Mouse (Mus musculus) heart, adult 11 months (tissue): ENCODE data around the gene Prn.

Source experiments
- DNase-seq: peaks from one replicate; pipeline ENCODE4 v3.0.0; 2022

Gene Prn

GRCm38 (mm10) chr2:131909683-131910572 is at the start of gene Prn, which contains the start of gene Prnp:
Gene Prn, plus strand, starts transcription at chr2:131909957.
Gene Prnp, plus strand, starts transcription at chr2:131909928.
- DNase-seq: peak; percentile 99

GRCm38 (mm10) chr2:131862617-131863275 is 47.0 kb upstream of the Prn start:
- peak; percentile 35 for DNase-seq

GRCm38 (mm10) chr2:131863472-131863871 is 46.3 kb upstream of the Prn start:
- DNase-seq: no peak

- DNase-seq: no peak
Measured at GRCm38 (mm10) chr2:131864262-131864796, 45.4 kb upstream of the Prn start.

- no peak for DNase-seq
Measured at GRCm38 (mm10) chr2:131866676-131867075, 43.1 kb upstream of the Prn start.

GRCm38 (mm10) chr2:131868983-131869382 is 40.8 kb upstream of the Prn start:
- DNase-seq: peak; percentile 41

- no peak for DNase-seq
Measured at GRCm38 (mm10) chr2:131873376-131873775, 36.4 kb upstream of the Prn start.

- DNase-seq: peak; percentile 86
Measured at GRCm38 (mm10) chr2:131876551-131877265, 33.0 kb upstream of the Prn start.

- DNase-seq: peak; percentile 53
Measured at GRCm38 (mm10) chr2:131881766-131882165, 28.0 kb upstream of the Prn start.

GRCm38 (mm10) chr2:131883136-131883535 is 26.6 kb upstream of the Prn start:
- peak; percentile 14 for DNase-seq

- DNase-seq: peak; percentile 79
Measured at GRCm38 (mm10) chr2:131886503-131887160, 23.1 kb upstream of the Prn start.

GRCm38 (mm10) chr2:131888233-131888632 is 21.5 kb upstream of the Prn start:
- peak; percentile 61 for DNase-seq

GRCm38 (mm10) chr2:131892534-131892933 is 17.2 kb upstream of the Prn start:
- DNase-seq: peak; percentile 92

- DNase-seq: no peak
Measured at GRCm38 (mm10) chr2:131895106-131895505, 14.7 kb upstream of the Prn start.

- DNase-seq: peak; percentile 66
Measured at GRCm38 (mm10) chr2:131896011-131896410, 13.7 kb upstream of the Prn start.

- peak; percentile 27 for DNase-seq
Measured at GRCm38 (mm10) chr2:131897336-131898109, 12.2 kb upstream of the Prn start.

- DNase-seq: no peak
Measured at GRCm38 (mm10) chr2:131902423-131902822, 7.3 kb upstream of the Prn start.

GRCm38 (mm10) chr2:131902867-131903266 is 6.9 kb upstream of the Prn start:
- peak; percentile 98 for DNase-seq

- no peak for DNase-seq
Measured at GRCm38 (mm10) chr2:131905025-131905424, 4.7 kb upstream of the Prn start.

- DNase-seq: peak; percentile 76
Measured at GRCm38 (mm10) chr2:131905776-131906175, 4.0 kb upstream of the Prn start.

- peak; percentile 68 for DNase-seq
Measured at GRCm38 (mm10) chr2:131906266-131906665, 3.5 kb upstream of the Prn start.

- peak; percentile 95 for DNase-seq
Measured at GRCm38 (mm10) chr2:131906846-131907245, 2.9 kb upstream of the Prn start.
